Mouse (Mus musculus): ENCODE measurements around the gene Dusp12. TPM values are rescaled to one million over a fixed set of nuclear protein-coding genes. Genes with fewer than 3 reads are reported as not detected.

Gene Dusp12
- total and polyA plus RNA-seq, 3 experiments = 30.4 to 41.7 (median 30.9) TPM

DNA sequence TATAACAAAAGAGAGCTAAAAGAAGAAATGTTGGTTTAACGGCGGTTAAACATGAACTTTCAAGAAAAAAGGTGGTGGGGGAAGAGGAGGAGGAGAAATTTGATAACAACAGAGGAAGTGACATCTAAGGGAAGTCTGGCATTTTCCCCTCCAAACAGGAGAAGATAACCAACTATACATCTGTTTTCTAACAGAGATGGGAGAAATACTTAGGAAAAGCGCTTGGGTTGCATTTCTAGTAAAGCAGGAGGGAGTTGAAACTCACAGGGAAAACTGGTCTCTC is 23.0 kb downstream of the Dusp12 start:
- DNase-seq (ENCODE audit: extremely low read depth) = no peak
- H3K4me1 ChIP-seq (ENCODE audit: control insufficient read depth in 1 of 2, insufficient read depth in 2 of 2) = peaks cover 22 to 70% of the 10 kb centered on the region in 2 experiments
- H3K36me3 ChIP-seq (replicated peaks in 1 of 2; ENCODE audit: control insufficient read depth in 1 of 2, insufficient read depth in 1 of 2, low read length in 1 of 2) = peaks cover 0 to 13% of the 10 kb centered on the region in 2 experiments
- H3K9me3 ChIP-seq (replicated peaks; ENCODE audit: low read length) = no peaks in the 10 kb centered on the region
- H3K79me2 ChIP-seq (replicated peaks; ENCODE audit: control insufficient read depth, extremely low read depth, insufficient read depth, poor library complexity, severe bottlenecking) = peaks cover 94% of the 10 kb centered on the region
- peak overlapping the region; percentile 97 for H3K27ac ChIP-seq (ENCODE audit: insufficient read depth, low read depth)
- peak overlapping the region; percentile 26 to 37 (median 28) for H3K4me3 ChIP-seq (replicated peaks in 1 of 3; ENCODE audit: low read depth in 2 of 3, low read length in 2 of 3, poor library complexity in 1 of 3)
- H3K27me3 ChIP-seq (replicated peaks) = no peaks in the 10 kb centered on the region
- TF ChIP-seq MEF2A (IDR thresholded peaks at IDR 0.05; ENCODE audit: borderline replicate concordance, low read depth, low read length) = no peak
- no peak for TF ChIP-seq ZKSCAN1 (IDR thresholded peaks at IDR 0.05; ENCODE audit: borderline replicate concordance, low read depth, low read length)
- TF ChIP-seq NELFE (IDR thresholded peaks at IDR 0.05; ENCODE audit: low read depth, low read length) = no peak
- TF ChIP-seq SMC3 (IDR thresholded peaks at IDR 0.05; ENCODE audit: low read depth, low read length) = no peak
- no peak for TF ChIP-seq POLR2AphosphoS2 (IDR thresholded peaks at IDR 0.05; ENCODE audit: low read depth, low read length)
- TF ChIP-seq ZC3H11A (IDR thresholded peaks at IDR 0.05; ENCODE audit: low read depth, low read length) = no peak
- TF ChIP-seq USF2 (conservative IDR thresholded peaks at IDR 0.05; ENCODE audit: low read depth, low read length) = no peak
- no peak for TF ChIP-seq NRF1 (IDR thresholded peaks at IDR 0.05; ENCODE audit: low read depth, low read length)
- no peak for TF ChIP-seq ETS1 (conservative IDR thresholded peaks at IDR 0.05; ENCODE audit: low read depth, low read length)
- TF ChIP-seq GABPA (IDR thresholded peaks at IDR 0.05; ENCODE audit: insufficient replicate concordance, low read depth, low read length) = no peak
- TF ChIP-seq IRF4 (IDR thresholded peaks at IDR 0.05; ENCODE audit: low read depth, low read length) = no peak
- H3K4me2 ChIP-seq (ENCODE audit: insufficient read depth, low read depth, poor library complexity, severe bottlenecking) = peak overlapping the region; percentile 94
- in situ Hi-C loops (cut with MboI; ENCODE audit: low pct_ligation_motif_present, low pct_unique_long_range_greater_than_20kb, low sequenced_read_pairs) (no loop called here), dilution Hi-C loops (cut with MboI; ENCODE audit: extremely low pct_ligation_motif_present, extremely low pct_unique_long_range_greater_than_20kb, low sequenced_read_pairs) (no loop called here)
- H3K9ac ChIP-seq (ENCODE audit: insufficient read depth, low read depth) = peak overlapping the region; percentile 82

DNA sequence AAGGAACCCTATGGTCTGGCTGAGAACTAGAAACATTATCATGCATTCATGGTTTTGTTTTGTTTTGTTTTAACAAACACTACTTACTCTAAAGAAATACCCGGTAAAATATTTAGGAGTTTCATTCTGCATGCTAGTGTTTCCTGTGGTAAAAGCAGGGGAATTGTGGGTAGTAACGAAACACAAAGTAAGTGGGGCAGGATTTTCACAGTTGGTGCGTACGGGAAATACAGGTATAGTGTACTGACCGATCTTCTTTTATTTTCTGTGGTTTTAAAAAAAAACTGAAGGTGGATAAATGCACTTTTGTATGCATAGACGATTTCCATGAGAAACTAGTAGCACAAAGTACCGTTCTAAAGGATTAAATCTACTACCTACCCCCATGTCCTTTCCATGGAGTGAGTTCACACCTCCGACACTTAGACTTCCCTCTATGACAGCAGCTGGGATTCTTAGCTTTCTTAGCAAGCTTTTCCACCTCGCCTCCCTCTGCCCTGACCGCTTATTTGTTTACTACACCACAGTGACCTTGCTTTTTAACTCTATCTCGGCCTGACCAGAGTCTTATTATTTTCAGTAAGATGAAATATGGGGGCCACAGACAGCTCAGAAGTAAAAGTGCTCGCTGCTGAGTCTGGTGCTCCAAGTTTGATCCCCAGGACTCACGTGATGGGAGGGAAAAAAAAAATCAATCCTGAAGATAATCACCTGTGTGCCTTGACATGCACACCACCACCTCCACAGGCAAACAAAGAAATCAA is 23.5 kb downstream of the Dusp12 start:
- H3K9ac ChIP-seq (ENCODE audit: insufficient read depth, low read depth) = peak overlapping the region; percentile 82
- peaks cover 24 to 75% of the 10 kb centered on the region in 2 experiments for H3K4me1 ChIP-seq (ENCODE audit: control insufficient read depth in 1 of 2, insufficient read depth in 2 of 2)
- H3K36me3 ChIP-seq (replicated peaks in 1 of 2; ENCODE audit: control insufficient read depth in 1 of 2, insufficient read depth in 1 of 2, low read length in 1 of 2) = peaks cover 0 to 14% of the 10 kb centered on the region in 2 experiments
- in situ Hi-C loops (cut with MboI; ENCODE audit: low pct_ligation_motif_present, low pct_unique_long_range_greater_than_20kb, low sequenced_read_pairs) = no loop called here
- peaks cover 94% of the 10 kb centered on the region for H3K79me2 ChIP-seq (replicated peaks; ENCODE audit: control insufficient read depth, extremely low read depth, insufficient read depth, poor library complexity, severe bottlenecking)
- dilution Hi-C loops (cut with MboI; ENCODE audit: extremely low pct_ligation_motif_present, extremely low pct_unique_long_range_greater_than_20kb, low sequenced_read_pairs) = no loop called here
- H3K9me3 ChIP-seq (replicated peaks; ENCODE audit: low read length) = no peaks in the 10 kb centered on the region
- no peaks in the 10 kb centered on the region for H3K27me3 ChIP-seq (replicated peaks)
- peak overlapping the region; percentile 26 to 41 (median 37) for H3K4me3 ChIP-seq (replicated peaks in 1 of 3; ENCODE audit: low read depth in 2 of 3, low read length in 2 of 3, poor library complexity in 1 of 3)
- H3K27ac ChIP-seq (ENCODE audit: insufficient read depth, low read depth) = peak overlapping the region; percentile 97
- peak; percentile 86 for DNase-seq (ENCODE audit: extremely low read depth)
- H3K4me2 ChIP-seq (ENCODE audit: insufficient read depth, low read depth, poor library complexity, severe bottlenecking) = peak overlapping the region; percentile 94
- TF ChIP-seq NRF1 (IDR thresholded peaks at IDR 0.05; ENCODE audit: low read depth, low read length) (no peak), JUN (IDR thresholded peaks at IDR 0.05; ENCODE audit: insufficient read depth, low read depth, low read length) (peak; percentile 87), MXI1 (IDR thresholded peaks at IDR 0.05; ENCODE audit: low read depth, low read length) (no peak; the same call in 1 of the 2 replicates), POLR2AphosphoS2 (IDR thresholded peaks at IDR 0.05; ENCODE audit: low read depth, low read length) (no peak), IRF4 (IDR thresholded peaks at IDR 0.05; ENCODE audit: low read depth, low read length) (no peak; the same call in 1 of the 2 replicates), ELF1 (IDR thresholded peaks at IDR 0.05; ENCODE audit: low read depth, low read length) (peak; percentile 36; the same call in 1 of the 2 replicates), JUND (conservative IDR thresholded peaks at IDR 0.05; ENCODE audit: low read depth, low read length) (peak; percentile 50; the same call in 1 of the 2 replicates), MAFK (IDR thresholded peaks at IDR 0.05; ENCODE audit: insufficient replicate concordance, low read length) (peak; percentile 71), KAT2A (IDR thresholded peaks at IDR 0.05; ENCODE audit: insufficient replicate concordance, low read length) (no peak), PAX5 (IDR thresholded peaks at IDR 0.05; ENCODE audit: low read length) (no peak), E2F4 (IDR thresholded peaks at IDR 0.05; ENCODE audit: insufficient replicate concordance, low read depth, low read length) (no peak), MAZ (IDR thresholded peaks at IDR 0.05; ENCODE audit: low read depth, low read length) (no peak), NELFE (IDR thresholded peaks at IDR 0.05; ENCODE audit: low read depth, low read length) (no peak), HCFC1 (IDR thresholded peaks at IDR 0.05; ENCODE audit: low read depth, low read length) (no peak), MAX (IDR thresholded peaks at IDR 0.05; ENCODE audit: low read length) (no peak), RAD21 (IDR thresholded peaks at IDR 0.05; ENCODE audit: low read depth, low read length) (no peak), MYC (IDR thresholded peaks at IDR 0.05; ENCODE audit: low read depth, low read length) (peak; percentile 49; the same call in 1 of the 2 replicates), BHLHE40 (IDR thresholded peaks at IDR 0.05; ENCODE audit: low read depth, low read length) (peak; percentile 93), SIN3A (IDR thresholded peaks at IDR 0.05; ENCODE audit: low read length) (peak; percentile 16), CHD1 (IDR thresholded peaks at IDR 0.05; ENCODE audit: low read depth, low read length) (no peak; the same call in 1 of the 2 replicates), ZKSCAN1 (IDR thresholded peaks at IDR 0.05; ENCODE audit: borderline replicate concordance, low read depth, low read length) (no peak), RCOR1 (conservative IDR thresholded peaks at IDR 0.05; ENCODE audit: low read depth, low read length) (no peak), USF1 (IDR thresholded peaks at IDR 0.05; ENCODE audit: low read depth, low read length) (no peak), POLR2A (IDR thresholded peaks at IDR 0.05; ENCODE audit: low read depth, low read length) (no peak; the same call in none of the 2 replicates), MEF2A (IDR thresholded peaks at IDR 0.05; ENCODE audit: borderline replicate concordance, low read depth, low read length) (peak; percentile 97)

All from CH12.LX (cell line).